ENCODE assay signal across 21 mouse cellular contexts in the genomic region with DNA sequence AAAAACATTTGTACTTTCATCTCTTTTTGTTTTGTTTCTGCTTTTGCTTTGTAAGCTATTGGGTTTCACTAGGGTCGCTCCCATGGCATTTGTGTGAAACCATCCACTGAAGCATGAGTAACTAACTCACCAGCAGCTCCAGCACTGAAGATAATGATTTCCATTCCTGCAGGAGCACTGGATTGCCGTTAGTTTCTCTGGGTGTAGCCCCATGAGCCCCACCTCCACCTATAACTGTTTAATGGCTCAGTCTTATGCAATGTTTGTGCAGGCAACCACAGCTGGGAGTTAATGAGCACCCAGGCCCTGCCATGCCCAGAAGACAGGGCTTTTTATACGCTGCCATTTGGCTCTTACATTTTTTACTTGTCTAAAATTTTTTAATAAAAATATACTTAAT. TPM values are rescaled to one million over a fixed set of nuclear protein-coding genes. Genes with fewer than 3 reads are reported as not detected.
DNase-seq lines count a peak whose midpoint lies in the region; ATAC-seq and TF ChIP-seq lines count a peak whose summit lies in the region.
"Had no signal": no experiment of that assay in that cellular context is flagged by ENCODE, and none has a peak within 500 bp of the region (broad histone marks: within the 10 kb centered on the region; RNA-seq: fewer than 3 reads in every experiment).

No protein-coding gene starts in this region.

- H3K27ac ChIP-seq in forebrain, embryonic 11.5 days (ENCODE audit: low read depth, low read length), result no peak overlapping the region
- H3K27ac ChIP-seq in forebrain, embryonic 16.5 days (ENCODE audit: low read length), result no peak overlapping the region
- H3K27ac ChIP-seq in intestine, postnatal 0 days (ENCODE audit: low read depth, low read length), result no peak overlapping the region
- H3K27ac ChIP-seq in liver, embryonic 15.5 days (replicated peaks), result no peak overlapping the region
- no peak overlapping the region for H3K27ac ChIP-seq in midbrain, embryonic 16.5 days (ENCODE audit: low read length)
- H3K27ac ChIP-seq: embryonic facial prominence, embryonic 13.5 days; hindbrain, postnatal 0 days; left cerebral cortex, adult 2 months; macrophage; midbrain, embryonic 15.5 days; neural tube, embryonic 12.5 days had no signal

- no peak for TF ChIP-seq CTCF in intestine, postnatal 0 days (IDR thresholded peaks at IDR 0.05; ENCODE audit: low read depth)

- 0 out of 2 replicates have a peak, but pooled peaks have one; percentile 44 for ATAC-seq in forebrain, embryonic 11.5 days (replicated peaks; ENCODE audit: low FRiP score)
- ATAC-seq in forebrain, embryonic 16.5 days, result no peak
- ATAC-seq in intestine, postnatal 0 days, result peak; percentile 77
- peak; percentile 57; the same call in 1 of the 2 replicates for ATAC-seq in liver, embryonic 15.5 days (ENCODE audit: insufficient read depth)
- no peak for ATAC-seq in midbrain, embryonic 16.5 days
- ATAC-seq: hindbrain, postnatal 0 days; midbrain, embryonic 15.5 days had no signal

- H3K9me3 ChIP-seq in forebrain, embryonic 11.5 days (ENCODE audit: control insufficient read depth, low read length), result no peaks in the 10 kb centered on the region
- H3K9me3 ChIP-seq in forebrain, embryonic 16.5 days (ENCODE audit: control insufficient read depth, low read length), result no peaks in the 10 kb centered on the region
- H3K9me3 ChIP-seq in intestine, postnatal 0 days (ENCODE audit: control insufficient read depth), result no peaks in the 10 kb centered on the region
- H3K9me3 ChIP-seq in liver, embryonic 15.5 days (replicated peaks), result no peaks in the 10 kb centered on the region
- H3K9me3 ChIP-seq in midbrain, embryonic 16.5 days (replicated peaks; ENCODE audit: control insufficient read depth, low read length, poor library complexity, severe bottlenecking), result no peaks in the 10 kb centered on the region
- H3K9me3 ChIP-seq: embryonic facial prominence, embryonic 13.5 days; midbrain, embryonic 15.5 days; neural tube, embryonic 12.5 days had no signal

- H3K9ac ChIP-seq in forebrain, embryonic 11.5 days (ENCODE audit: low read length), result no peak overlapping the region
- no peak overlapping the region for H3K9ac ChIP-seq in forebrain, embryonic 16.5 days (replicated peaks; ENCODE audit: low read depth, low read length)
- H3K9ac ChIP-seq in intestine, postnatal 0 days (ENCODE audit: low read depth, low read length), result no peak overlapping the region
- no peak overlapping the region for H3K9ac ChIP-seq in liver, embryonic 15.5 days
- H3K9ac ChIP-seq in midbrain, embryonic 16.5 days (ENCODE audit: low read depth, low read length), result no peak overlapping the region
- H3K9ac ChIP-seq: embryonic facial prominence, embryonic 13.5 days; midbrain, embryonic 15.5 days; neural tube, embryonic 12.5 days had no signal

- H3K4me1 ChIP-seq in forebrain, embryonic 11.5 days (replicated peaks; ENCODE audit: control insufficient read depth, insufficient read depth, low read length), result no peaks in the 10 kb centered on the region
- no peaks in the 10 kb centered on the region for H3K4me1 ChIP-seq in forebrain, embryonic 16.5 days (replicated peaks; ENCODE audit: control insufficient read depth, insufficient read depth, low read length)
- H3K4me1 ChIP-seq in intestine, postnatal 0 days (replicated peaks; ENCODE audit: control insufficient read depth, insufficient read depth, low read length), result no peaks in the 10 kb centered on the region
- no peaks in the 10 kb centered on the region for H3K4me1 ChIP-seq in liver, embryonic 15.5 days (replicated peaks)
- H3K4me1 ChIP-seq in midbrain, embryonic 16.5 days (ENCODE audit: control insufficient read depth, insufficient read depth, low read length), result no peaks in the 10 kb centered on the region
- H3K4me1 ChIP-seq: embryonic facial prominence, embryonic 13.5 days; midbrain, embryonic 15.5 days; neural tube, embryonic 12.5 days had no signal

- no peak overlapping the region for H3K4me2 ChIP-seq in forebrain, embryonic 11.5 days (ENCODE audit: low read depth, low read length, severe bottlenecking)
- no peak overlapping the region for H3K4me2 ChIP-seq in forebrain, embryonic 16.5 days (ENCODE audit: low read length)
- H3K4me2 ChIP-seq in intestine, postnatal 0 days (replicated peaks; ENCODE audit: low read depth), result no peak overlapping the region
- H3K4me2 ChIP-seq in liver, embryonic 15.5 days, result no peak overlapping the region
- H3K4me2 ChIP-seq in midbrain, embryonic 16.5 days (ENCODE audit: low read length), result no peak overlapping the region
- H3K4me2 ChIP-seq: embryonic facial prominence, embryonic 13.5 days; heart, embryonic 11.5 days; midbrain, embryonic 15.5 days; neural tube, embryonic 12.5 days had no signal

- H3K36me3 ChIP-seq in forebrain, embryonic 11.5 days (ENCODE audit: control insufficient read depth, insufficient read depth, low read length), result no peaks in the 10 kb centered on the region
- H3K36me3 ChIP-seq in forebrain, embryonic 16.5 days (ENCODE audit: control insufficient read depth, insufficient read depth), result no peaks in the 10 kb centered on the region
- no peaks in the 10 kb centered on the region for H3K36me3 ChIP-seq in intestine, postnatal 0 days (ENCODE audit: control insufficient read depth, insufficient read depth)
- H3K36me3 ChIP-seq in liver, embryonic 15.5 days (replicated peaks), result no peaks in the 10 kb centered on the region
- no peaks in the 10 kb centered on the region for H3K36me3 ChIP-seq in midbrain, embryonic 16.5 days (ENCODE audit: control insufficient read depth, insufficient read depth, low read length)
- H3K36me3 ChIP-seq: embryonic facial prominence, embryonic 13.5 days; midbrain, embryonic 15.5 days; neural tube, embryonic 12.5 days had no signal

- WGBS in forebrain, embryonic 11.5 days, result 50% methylated on average over 3 of the region's 3 CpGs
- WGBS in forebrain, embryonic 16.5 days, result 45% methylated on average over 3 of the region's 3 CpGs
- WGBS in intestine, postnatal 0 days, result 42% methylated on average over 3 of the region's 3 CpGs
- WGBS in large intestine, adult 2 months, result 26% methylated on average over 3 of the region's 3 CpGs
- WGBS in liver, embryonic 15.5 days (ENCODE audit: insufficient replicate concordance), result 56% methylated on average over 3 of the region's 3 CpGs
- WGBS in midbrain, embryonic 16.5 days, result 64% methylated on average over 3 of the region's 3 CpGs

- DNase-seq in forebrain, embryonic 11.5 days (ENCODE audit: low spot score), result no peak
- peak; percentile 70 for DNase-seq in large intestine, adult 2 months (ENCODE audit: low read depth, low spot score)
- DNase-seq in urinary bladder, postnatal 36 days (ENCODE audit: low spot score in 2 of 2), result no peak
- no peak for DNase-seq in right cerebral cortex, postnatal 25 days
- DNase-seq: cerebellum, adult 11-12 months; gastrocnemius, postnatal 36 days; heart, postnatal 36 days; lung, adult 2 months; thymus, adult 2 months had no signal

- H3K27me3 ChIP-seq in forebrain, embryonic 11.5 days (ENCODE audit: control insufficient read depth, insufficient read depth, low read length), result no peaks in the 10 kb centered on the region
- H3K27me3 ChIP-seq in forebrain, embryonic 16.5 days (replicated peaks; ENCODE audit: control insufficient read depth, insufficient read depth, low read length), result no peaks in the 10 kb centered on the region
- H3K27me3 ChIP-seq in intestine, postnatal 0 days (replicated peaks; ENCODE audit: control insufficient read depth, insufficient read depth, low read length), result no peaks in the 10 kb centered on the region
- H3K27me3 ChIP-seq in liver, embryonic 15.5 days, result no peaks in the 10 kb centered on the region
- H3K27me3 ChIP-seq in midbrain, embryonic 16.5 days (ENCODE audit: control insufficient read depth, insufficient read depth, low read depth, low read length), result no peaks in the 10 kb centered on the region
- H3K27me3 ChIP-seq: embryonic facial prominence, embryonic 13.5 days; midbrain, embryonic 15.5 days; neural tube, embryonic 12.5 days had no signal

- H3K4me3 ChIP-seq in forebrain, embryonic 11.5 days (ENCODE audit: low read depth, low read length), result no peak overlapping the region
- H3K4me3 ChIP-seq in forebrain, embryonic 16.5 days (replicated peaks; ENCODE audit: low read length), result no peak overlapping the region
- no peak overlapping the region for H3K4me3 ChIP-seq in intestine, postnatal 0 days (ENCODE audit: low read depth, low read length)
- H3K4me3 ChIP-seq in liver, embryonic 15.5 days (replicated peaks), result no peak overlapping the region
- no peak overlapping the region for H3K4me3 ChIP-seq in midbrain, embryonic 16.5 days (ENCODE audit: low read depth, low read length)
- H3K4me3 ChIP-seq: embryonic facial prominence, embryonic 13.5 days; left cerebral cortex, adult 2 months; midbrain, embryonic 15.5 days; neural tube, embryonic 12.5 days had no signal

RNA-seq across cellular contexts. Expression of a gene that starts 11.0 kb away (rescaled TPM):
- not detected in 2 replicates for polyA plus RNA-seq in forebrain, embryonic 11.5 days (2014; fragmentation: Nextera tagmentation; extraction: Ambion mirVana)
- not detected in 2 replicates for polyA plus RNA-seq in forebrain, embryonic 16.5 days (2015; fragmentation: Nextera tagmentation; extraction: Ambion mirVana)
- not detected in 2 replicates for polyA plus RNA-seq in intestine, postnatal 0 days (2015; fragmentation: Nextera tagmentation; extraction: Ambion mirVana)
- polyA plus RNA-seq in large intestine, adult 2 months (2012; rRNA removed), result not detected in 2 replicates
- not detected in 2 replicates for polyA plus RNA-seq in liver, embryonic 15.5 days (2015; fragmentation: Nextera tagmentation; extraction: Ambion mirVana)
- polyA plus RNA-seq in midbrain, embryonic 16.5 days (2015; fragmentation: Nextera tagmentation; extraction: Ambion mirVana), result 0.21 and 0.24 TPM in 2 replicates
- polyA plus RNA-seq: embryonic facial prominence, embryonic 13.5 days; heart, embryonic 11.5 days; lung, adult 2 months; macrophage; neural tube, embryonic 12.5 days; small intestine, adult 2 months; thymus, adult 2 months had no signal

Comparison
In these comparisons a context has a peak if more than half of its experiments do, and no peak if none do; other contexts are left out.
1. ATAC-seq: peak in forebrain, embryonic 11.5 days (single experiment), intestine, postnatal 0 days (single experiment) and liver, embryonic 15.5 days (single experiment); none in forebrain, embryonic 16.5 days (single experiment) and midbrain, embryonic 16.5 days (single experiment).